Mouse (Mus musculus): Measurements from ENCODE around the gene Gpa33. TPM values are rescaled to one million over a fixed set of nuclear protein-coding genes. Genes with fewer than 3 reads are reported as not detected.
A peak's percentile ranks its signal among the peaks of the same experiment; 100 is the strongest.

Gene Gpa33
- polyA plus RNA-seq, 1 experiment from 2014 or later = not detected

DNA sequence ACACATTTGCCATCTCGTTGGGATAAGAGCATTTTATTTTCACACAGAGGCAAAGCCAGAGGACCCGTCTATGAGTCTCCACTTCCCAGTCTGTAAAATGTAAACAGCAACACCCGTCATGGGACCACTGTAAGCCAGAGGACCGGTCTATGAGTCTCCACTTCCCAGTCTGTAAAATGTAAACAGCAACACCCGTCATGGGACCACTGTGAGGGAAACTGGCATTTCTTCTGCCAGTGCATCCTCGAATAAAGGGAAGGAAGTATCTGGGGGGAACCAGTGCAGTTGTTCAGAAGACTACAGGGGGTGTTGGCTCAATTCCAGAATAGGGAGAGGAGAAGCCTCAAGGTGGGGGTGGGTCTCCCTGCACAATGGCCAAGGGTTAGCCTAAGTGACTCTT is 24.6 kb upstream of the Gpa33 start:
- no peak for ATAC-seq
- Histone ChIP-seq H3K4me1 (ENCODE audit: control insufficient read depth, insufficient read depth, low read depth, low read length) (no peaks in the 10 kb centered on the region), H3K27ac (ENCODE audit: low read depth, low read length) (no peak overlapping the region), H3K9me3 (ENCODE audit: control insufficient read depth, low read length) (no peaks in the 10 kb centered on the region), H3K27me3 (replicated peaks; ENCODE audit: control insufficient read depth, insufficient read depth, low read length) (no peaks in the 10 kb centered on the region), H3K36me3 (ENCODE audit: control insufficient read depth, insufficient read depth, low read length) (no peaks in the 10 kb centered on the region), H3K4me2 (ENCODE audit: low read length) (no peak overlapping the region), H3K4me3 (ENCODE audit: low read length) (no peak overlapping the region), H3K9ac (ENCODE audit: low read depth, low read length) (no peak overlapping the region)
- 72% methylated on average over 6 of the region's 6 CpGs for WGBS

DNA sequence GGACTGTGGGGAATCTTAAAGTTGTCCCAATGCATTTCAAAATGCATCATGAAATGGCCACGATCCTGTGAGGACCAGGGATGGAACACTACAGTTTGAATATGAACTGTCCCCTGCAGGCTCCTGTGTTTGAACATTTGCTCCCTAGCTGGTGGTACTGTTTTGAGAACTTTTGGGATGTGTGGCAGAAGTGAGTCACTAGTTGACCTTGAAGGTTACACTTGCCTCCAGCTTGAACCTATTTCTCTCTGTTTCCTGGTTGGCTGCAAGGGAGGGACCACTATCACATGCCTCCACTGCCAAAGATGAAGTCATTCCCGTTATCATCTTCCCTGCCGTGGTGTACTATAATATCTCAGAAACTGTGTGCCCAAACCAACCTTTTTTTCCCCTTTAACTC is 15.1 kb upstream of the Gpa33 start:
- no peaks in the 10 kb centered on the region for H3K27me3 ChIP-seq (replicated peaks; ENCODE audit: control insufficient read depth, insufficient read depth, low read length)
- H3K4me2 ChIP-seq (ENCODE audit: low read length) = no peak overlapping the region
- H3K9ac ChIP-seq (ENCODE audit: low read depth, low read length) = no peak overlapping the region
- no peak overlapping the region for H3K4me3 ChIP-seq (ENCODE audit: low read length)
- no peak for ATAC-seq
- peaks cover 2% of the 10 kb centered on the region; the same call in 1 of the 2 replicates for H3K4me1 ChIP-seq (ENCODE audit: control insufficient read depth, insufficient read depth, low read depth, low read length)
- no peak overlapping the region for H3K27ac ChIP-seq (ENCODE audit: low read depth, low read length)
- no peaks in the 10 kb centered on the region for H3K9me3 ChIP-seq (ENCODE audit: control insufficient read depth, low read length)
- WGBS = 85% methylated on average over 3 of the region's 3 CpGs
- H3K36me3 ChIP-seq (ENCODE audit: control insufficient read depth, insufficient read depth, low read length) = no peaks in the 10 kb centered on the region

DNA sequence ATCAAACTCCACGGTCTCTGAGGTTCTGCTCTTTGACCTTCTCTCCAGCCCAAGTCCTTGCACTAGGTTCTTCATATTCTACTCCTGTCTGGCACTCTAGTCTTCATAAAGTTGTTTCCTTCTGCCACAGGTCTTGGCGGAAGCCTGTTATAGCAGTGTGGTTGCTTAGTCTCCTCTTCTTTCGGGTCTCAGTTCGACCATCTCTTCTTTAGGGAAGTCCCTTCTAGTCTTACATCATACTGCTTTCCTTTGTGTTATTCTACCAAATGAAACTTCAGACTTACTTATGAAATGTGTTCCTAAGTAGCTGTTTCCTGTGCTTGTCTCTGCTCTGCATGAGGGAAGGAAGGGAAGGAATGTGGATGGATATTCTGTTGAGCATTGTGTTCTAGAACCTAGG is 14.3 kb upstream of the Gpa33 start:
- H3K9me3 ChIP-seq (ENCODE audit: control insufficient read depth, low read length) = no peaks in the 10 kb centered on the region
- no peak overlapping the region for H3K4me3 ChIP-seq (ENCODE audit: low read length)
- H3K9ac ChIP-seq (ENCODE audit: low read depth, low read length) = no peak overlapping the region
- no peak overlapping the region for H3K4me2 ChIP-seq (ENCODE audit: low read length)
- H3K27me3 ChIP-seq (replicated peaks; ENCODE audit: control insufficient read depth, insufficient read depth, low read length) = no peaks in the 10 kb centered on the region
- no peak for ATAC-seq
- H3K4me1 ChIP-seq (ENCODE audit: control insufficient read depth, insufficient read depth, low read depth, low read length) = peaks cover 2% of the 10 kb centered on the region; the same call in 1 of the 2 replicates
- WGBS = 94% methylated on average over 4 of the region's 4 CpGs
- H3K27ac ChIP-seq (ENCODE audit: low read depth, low read length) = no peak overlapping the region
- H3K36me3 ChIP-seq (ENCODE audit: control insufficient read depth, insufficient read depth, low read length) = no peaks in the 10 kb centered on the region

DNA sequence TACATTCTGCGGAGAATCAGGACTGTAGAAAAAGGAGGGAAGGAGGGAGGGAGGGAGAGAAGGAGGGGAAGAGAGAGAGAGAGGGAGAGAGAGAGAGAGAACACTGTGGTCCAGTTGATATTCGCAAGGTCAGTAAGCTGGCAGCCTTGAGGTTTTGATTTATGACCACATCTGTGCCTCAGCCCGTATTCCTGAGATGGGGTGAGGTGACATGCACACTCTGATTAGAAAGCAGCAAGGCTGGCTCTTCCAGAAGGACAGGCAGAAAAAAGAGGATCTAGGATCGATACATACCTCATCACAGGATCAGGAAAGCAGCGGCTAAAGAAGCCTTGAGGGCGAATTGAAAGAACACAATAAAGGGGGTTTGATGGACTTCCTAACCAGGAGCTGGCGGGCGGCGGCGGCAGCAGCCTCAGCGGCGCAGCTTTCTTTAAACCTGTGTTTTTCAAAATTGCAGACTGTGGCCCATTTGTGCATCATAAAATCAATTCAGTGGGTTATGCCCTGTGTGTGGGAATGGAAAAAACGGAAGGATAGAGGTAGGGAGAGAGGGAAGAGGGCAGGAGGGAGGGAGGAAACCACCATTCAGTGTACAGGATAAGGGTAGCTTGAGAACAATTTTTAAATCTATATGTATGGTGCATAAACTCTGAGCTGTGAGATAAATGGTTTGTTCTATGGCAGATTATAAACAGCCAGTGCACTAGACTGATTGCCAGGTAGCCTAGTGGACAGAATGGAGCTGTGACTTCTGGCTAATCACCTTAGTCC is 12.0 kb upstream of the Gpa33 start:
- WGBS = 53% methylated on average over 13 of the region's 13 CpGs
- H3K9me3 ChIP-seq (ENCODE audit: control insufficient read depth, low read length) = no peaks in the 10 kb centered on the region
- H3K27me3 ChIP-seq (replicated peaks; ENCODE audit: control insufficient read depth, insufficient read depth, low read length) = no peaks in the 10 kb centered on the region
- 0 out of 2 replicates have a peak overlapping the region, but pooled peaks have one; percentile 20 for H3K4me2 ChIP-seq (ENCODE audit: low read length)
- H3K27ac ChIP-seq (ENCODE audit: low read depth, low read length) = no peak overlapping the region; the same call in 1 of the 2 replicates
- peak; percentile 52 for ATAC-seq
- H3K4me1 ChIP-seq (ENCODE audit: control insufficient read depth, insufficient read depth, low read depth, low read length) = peaks cover 2% of the 10 kb centered on the region; the same call in 1 of the 2 replicates
- H3K9ac ChIP-seq (ENCODE audit: low read depth, low read length) = no peak overlapping the region
- H3K36me3 ChIP-seq (ENCODE audit: control insufficient read depth, insufficient read depth, low read length) = no peaks in the 10 kb centered on the region
- H3K4me3 ChIP-seq (ENCODE audit: low read length) = no peak overlapping the region

DNA sequence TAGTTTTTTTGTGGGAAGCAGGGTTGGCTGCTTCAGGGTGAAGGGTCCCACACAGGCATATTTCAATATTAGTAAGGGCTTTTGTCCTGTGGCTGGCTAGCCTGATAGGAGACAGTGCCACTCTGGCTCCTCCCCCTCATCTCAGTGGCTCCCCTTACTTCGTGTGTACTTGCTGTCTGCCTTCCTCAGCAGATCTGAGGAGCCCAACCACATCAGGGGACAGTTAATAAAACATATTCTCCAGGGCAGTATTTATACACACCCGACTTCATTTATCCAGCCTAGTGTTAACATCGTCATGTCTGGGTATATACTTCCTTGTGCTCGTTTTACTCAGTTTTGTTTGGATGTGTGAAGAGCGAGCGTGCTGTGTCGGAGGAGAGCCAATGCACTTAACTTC is 7.9 kb upstream of the Gpa33 start:
- Histone ChIP-seq H3K4me2 (ENCODE audit: low read length) (no peak overlapping the region), H3K27me3 (replicated peaks; ENCODE audit: control insufficient read depth, insufficient read depth, low read length) (no peaks in the 10 kb centered on the region), H3K36me3 (ENCODE audit: control insufficient read depth, insufficient read depth, low read length) (no peaks in the 10 kb centered on the region), H3K27ac (ENCODE audit: low read depth, low read length) (no peak overlapping the region), H3K4me1 (ENCODE audit: control insufficient read depth, insufficient read depth, low read depth, low read length) (peaks cover 2% of the 10 kb centered on the region; the same call in 1 of the 2 replicates), H3K9me3 (ENCODE audit: control insufficient read depth, low read length) (no peaks in the 10 kb centered on the region), H3K4me3 (ENCODE audit: low read length) (no peak overlapping the region), H3K9ac (ENCODE audit: low read depth, low read length) (no peak overlapping the region)
- no peak for ATAC-seq
- WGBS = 75% methylated on average over 7 of the region's 7 CpGs

DNA sequence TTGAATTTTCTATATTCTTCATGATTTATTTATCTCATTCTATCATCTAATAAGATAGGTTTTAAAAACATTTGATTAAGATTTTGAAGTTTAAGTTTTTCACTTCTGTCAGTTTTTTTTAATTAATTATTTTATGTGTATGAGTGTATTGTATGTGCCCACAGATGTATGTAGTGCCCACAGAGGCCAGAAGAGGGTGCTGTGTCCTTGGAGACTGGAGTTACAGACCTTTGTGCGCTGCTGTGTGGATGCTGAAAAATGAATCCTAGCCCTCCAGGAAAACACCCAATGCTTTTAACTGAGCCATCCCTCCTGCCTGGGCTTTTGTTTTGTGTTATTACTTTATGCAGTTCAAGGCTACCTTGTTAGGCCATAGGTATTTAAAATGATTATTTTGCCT is 7.0 kb upstream of the Gpa33 start:
- Histone ChIP-seq H3K4me3 (ENCODE audit: low read length) (no peak overlapping the region), H3K9ac (ENCODE audit: low read depth, low read length) (no peak overlapping the region), H3K9me3 (ENCODE audit: control insufficient read depth, low read length) (no peaks in the 10 kb centered on the region), H3K4me2 (ENCODE audit: low read length) (no peak overlapping the region), H3K27me3 (replicated peaks; ENCODE audit: control insufficient read depth, insufficient read depth, low read length) (no peaks in the 10 kb centered on the region), H3K36me3 (ENCODE audit: control insufficient read depth, insufficient read depth, low read length) (no peaks in the 10 kb centered on the region), H3K27ac (ENCODE audit: low read depth, low read length) (no peak overlapping the region), H3K4me1 (ENCODE audit: control insufficient read depth, insufficient read depth, low read depth, low read length) (peaks cover 2% of the 10 kb centered on the region; the same call in 1 of the 2 replicates)
- WGBS = 97% methylated on average over 1 of the region's 1 CpGs
- ATAC-seq = no peak

DNA sequence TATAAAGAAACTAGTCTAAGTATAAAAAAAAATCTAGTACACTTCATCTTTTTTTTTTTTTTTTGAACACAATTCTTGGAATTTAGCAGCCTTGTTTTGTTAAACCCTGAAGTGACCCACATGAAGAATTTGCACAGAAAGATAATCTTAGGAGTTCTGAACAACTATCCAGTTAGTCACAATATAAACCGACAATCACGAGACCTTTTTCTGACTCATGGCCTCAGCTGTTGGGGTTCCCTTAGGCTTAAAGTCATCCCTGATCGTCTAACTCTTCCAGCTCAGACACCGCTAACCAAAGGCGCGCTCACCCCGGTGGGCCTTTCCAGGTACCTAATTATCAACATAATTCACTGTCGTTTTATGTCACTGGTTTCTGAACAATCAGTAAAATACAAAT is 6.3 kb upstream of the Gpa33 start:
- Histone ChIP-seq H3K27me3 (replicated peaks; ENCODE audit: control insufficient read depth, insufficient read depth, low read length) (no peaks in the 10 kb centered on the region), H3K4me2 (ENCODE audit: low read length) (no peak overlapping the region), H3K9ac (ENCODE audit: low read depth, low read length) (no peak overlapping the region), H3K36me3 (ENCODE audit: control insufficient read depth, insufficient read depth, low read length) (no peaks in the 10 kb centered on the region), H3K4me1 (ENCODE audit: control insufficient read depth, insufficient read depth, low read depth, low read length) (no peaks in the 10 kb centered on the region), H3K9me3 (ENCODE audit: control insufficient read depth, low read length) (no peaks in the 10 kb centered on the region), H3K4me3 (ENCODE audit: low read length) (no peak overlapping the region), H3K27ac (ENCODE audit: low read depth, low read length) (no peak overlapping the region)
- WGBS = 89% methylated on average over 8 of the region's 8 CpGs
- ATAC-seq = no peak

DNA sequence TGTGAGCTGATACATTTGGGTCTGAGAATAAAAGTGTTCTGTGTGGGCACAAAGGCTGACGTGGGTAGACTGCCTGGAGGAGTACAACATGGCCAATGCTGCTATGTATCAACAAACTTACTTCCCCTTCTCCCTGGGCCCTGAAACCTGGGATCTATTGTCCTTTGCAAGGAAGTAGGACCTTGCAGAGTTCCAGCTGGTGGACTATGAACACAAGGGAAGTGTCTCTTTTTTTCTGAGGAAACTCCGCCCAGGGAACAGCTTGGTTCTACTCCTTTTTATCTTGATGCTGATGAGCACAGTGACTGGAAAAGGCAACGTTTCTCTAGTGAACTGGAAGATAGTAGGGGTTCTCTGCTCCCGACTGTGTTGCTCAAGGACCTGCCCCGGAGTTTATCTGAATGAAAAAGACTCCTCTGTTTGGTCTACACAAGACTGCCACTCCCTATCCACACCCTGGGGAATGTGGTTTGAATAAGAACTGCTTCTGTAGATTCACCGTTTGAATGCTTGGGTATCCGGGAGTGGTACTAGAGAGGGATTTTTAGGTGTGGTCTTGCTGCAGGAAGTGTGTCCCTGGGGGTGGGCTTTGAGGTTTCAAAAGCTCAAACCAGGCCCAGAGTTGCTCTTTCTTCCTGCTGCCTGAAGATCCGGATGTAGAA is 5.0 kb upstream of the Gpa33 start:
- no peak overlapping the region for H3K9ac ChIP-seq (ENCODE audit: low read depth, low read length)
- H3K9me3 ChIP-seq (ENCODE audit: control insufficient read depth, low read length) = no peaks in the 10 kb centered on the region
- H3K4me3 ChIP-seq (ENCODE audit: low read length) = no peak overlapping the region
- H3K4me2 ChIP-seq (ENCODE audit: low read length) = no peak overlapping the region
- no peaks in the 10 kb centered on the region for H3K27me3 ChIP-seq (replicated peaks; ENCODE audit: control insufficient read depth, insufficient read depth, low read length)
- WGBS = 52% methylated on average over 8 of the region's 8 CpGs
- no peak overlapping the region for H3K27ac ChIP-seq (ENCODE audit: low read depth, low read length)
- ATAC-seq = no peak
- no peaks in the 10 kb centered on the region for H3K4me1 ChIP-seq (ENCODE audit: control insufficient read depth, insufficient read depth, low read depth, low read length)
- no peaks in the 10 kb centered on the region for H3K36me3 ChIP-seq (ENCODE audit: control insufficient read depth, insufficient read depth, low read length)

DNA sequence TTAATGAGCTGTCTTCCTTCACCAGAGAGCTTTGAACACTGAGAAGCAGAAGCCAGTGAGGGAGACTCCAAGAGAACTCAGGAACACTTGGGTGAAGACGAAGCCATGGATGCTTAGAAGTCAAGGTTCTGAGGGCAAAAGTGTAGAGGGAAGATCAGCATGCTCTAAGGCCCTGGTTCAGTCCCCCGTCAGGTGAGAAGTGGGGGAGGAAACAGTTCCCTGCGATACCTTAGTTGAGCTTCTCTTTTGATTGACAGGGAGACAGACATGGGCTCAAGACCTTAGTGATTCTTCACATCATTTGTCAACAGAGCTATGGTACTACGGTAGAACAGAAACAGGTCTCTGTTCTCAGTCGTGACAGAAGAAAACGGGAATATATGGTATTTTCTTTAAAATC is 3.7 kb upstream of the Gpa33 start:
- H3K9ac ChIP-seq (ENCODE audit: low read depth, low read length) = no peak overlapping the region
- no peaks in the 10 kb centered on the region for H3K9me3 ChIP-seq (ENCODE audit: control insufficient read depth, low read length)
- WGBS = 98% methylated on average over 6 of the region's 6 CpGs
- no peaks in the 10 kb centered on the region for H3K36me3 ChIP-seq (ENCODE audit: control insufficient read depth, insufficient read depth, low read length)
- no peak overlapping the region for H3K4me3 ChIP-seq (ENCODE audit: low read length)
- H3K4me2 ChIP-seq (ENCODE audit: low read length) = no peak overlapping the region
- no peak for ATAC-seq
- H3K27ac ChIP-seq (ENCODE audit: low read depth, low read length) = no peak overlapping the region
- no peaks in the 10 kb centered on the region for H3K4me1 ChIP-seq (ENCODE audit: control insufficient read depth, insufficient read depth, low read depth, low read length)
- H3K27me3 ChIP-seq (replicated peaks; ENCODE audit: control insufficient read depth, insufficient read depth, low read length) = no peaks in the 10 kb centered on the region

Data from hindbrain, embryonic 16.5 days (tissue).